Mouse (Mus musculus): Measurements from ENCODE around the gene Adgre5.

Gene Adgre5

GRCm38 (mm10) chr8:83722631-83723030 lies 18.5 kb downstream of the Adgre5 start:
- DNase-seq (ENCODE audit: low read depth, low spot score) = no peak

- DNase-seq (ENCODE audit: low read depth, low spot score) = no peak
Measured at GRCm38 (mm10) chr8:83721405-83722025, 19.6 kb downstream of the Adgre5 start.

- DNase-seq (ENCODE audit: low read depth, low spot score) = no peak
Measured at GRCm38 (mm10) chr8:83719693-83720092, 21.4 kb downstream of the Adgre5 start.

- no peak for DNase-seq (ENCODE audit: low read depth, low spot score)
Measured at GRCm38 (mm10) chr8:83719048-83719447, 22.1 kb downstream of the Adgre5 start.

- no peak for DNase-seq (ENCODE audit: low read depth, low spot score)
Measured at GRCm38 (mm10) chr8:83716563-83716962, 24.6 kb downstream of the Adgre5 start.

GRCm38 (mm10) chr8:83715771-83716170 lies 25.4 kb downstream of the Adgre5 start:
- peak; percentile 71 for DNase-seq (ENCODE audit: low read depth, low spot score)

- DNase-seq (ENCODE audit: low read depth, low spot score) = peak; percentile 100
Measured at GRCm38 (mm10) chr8:83715031-83715690, 26.0 kb downstream of the Adgre5 start, which contains the start of gene Ddx39. Gene Ddx39 (plus strand): TSS chr8:83715177.

- DNase-seq (ENCODE audit: low read depth, low spot score) = no peak
Measured at GRCm38 (mm10) chr8:83714676-83715030, 26.5 kb downstream of the Adgre5 start.

- DNase-seq (ENCODE audit: low read depth, low spot score) = no peak
Measured at GRCm38 (mm10) chr8:83707554-83707953, 33.6 kb downstream of the Adgre5 start.

GRCm38 (mm10) chr8:83706411-83706810 lies 34.7 kb downstream of the Adgre5 start:
- peak; percentile 95 for DNase-seq (ENCODE audit: low read depth, low spot score)

- DNase-seq (ENCODE audit: low read depth, low spot score) = no peak
Measured at GRCm38 (mm10) chr8:83703426-83703825, 37.7 kb downstream of the Adgre5 start.

- no peak for DNase-seq (ENCODE audit: low read depth, low spot score)
Measured at GRCm38 (mm10) chr8:83700423-83701085, 40.6 kb downstream of the Adgre5 start.

GRCm38 (mm10) chr8:83699566-83699965 lies 41.6 kb downstream of the Adgre5 start:
- DNase-seq (ENCODE audit: low read depth, low spot score) = no peak

- peak; percentile 75 for DNase-seq (ENCODE audit: low read depth, low spot score)
Measured at GRCm38 (mm10) chr8:83698661-83699453, 42.3 kb downstream of the Adgre5 start, which contains the start of gene Pkn1. Gene Pkn1 (minus strand): TSS chr8:83699179.

- DNase-seq (ENCODE audit: low read depth, low spot score) = peak; percentile 35
Measured at GRCm38 (mm10) chr8:83698291-83698660, 42.9 kb downstream of the Adgre5 start.

GRCm38 (mm10) chr8:83697374-83698220 lies 43.5 kb downstream of the Adgre5 start:
- DNase-seq (ENCODE audit: low read depth, low spot score) = no peak

- DNase-seq (ENCODE audit: low read depth, low spot score) = no peak
Measured at GRCm38 (mm10) chr8:83695351-83696106, 45.6 kb downstream of the Adgre5 start.

- no peak for DNase-seq (ENCODE audit: low read depth, low spot score)
Measured at GRCm38 (mm10) chr8:83694369-83695160, 46.6 kb downstream of the Adgre5 start.

GRCm38 (mm10) chr8:83693609-83694236 lies 47.4 kb downstream of the Adgre5 start:
- DNase-seq (ENCODE audit: low read depth, low spot score) = no peak
